Mouse (Mus musculus) limb, embryonic 13.5 days (tissue): ENCODE measurements around the gene Epp13. TPM values are rescaled to one million over a fixed set of nuclear protein-coding genes. Genes with fewer than 3 reads are reported as not detected.
"Not testable (repeated sequence)": the region's sequence is repeated elsewhere in the genome, so short reads cannot be mapped to it uniquely, and the experiment has no call there.

Source experiments
- ATAC-seq: fragments of 200-750 bp; cut with Nextera tagmentation; 2 replicates; pipeline ENCODE4 v1.8.0; 2017; ENCODE audit warnings: low read depth, moderate number of reproducible peaks, moderate TSS enrichment; ENCODE audit not compliant: low FRiP score
- H3K27ac ChIP-seq: fragments of 300-500 bp; sonication (generic); 2 replicates; pipeline ENCODE4 v1.5.1; 2015; ENCODE audit warnings: inconsistent platforms, mild to moderate bottlenecking, moderate library complexity
- H3K27me3 ChIP-seq: fragments of 300-500 bp; sonication (generic); 2 replicates; pipeline ENCODE4 v1.6.1; 2015; ENCODE audit warnings: mild to moderate bottlenecking, inconsistent platforms
- H3K36me3 ChIP-seq: fragments of 300-500 bp; sonication (generic); 2 replicates; pipeline ENCODE4 v1.6.1; 2015; ENCODE audit warnings: inconsistent platforms, mild to moderate bottlenecking, moderate library complexity
- H3K4me1 ChIP-seq: fragments of 300-500 bp; sonication (generic); 2 replicates; pipeline ENCODE4 v1.6.1; 2015; ENCODE audit warnings: inconsistent platforms
- H3K4me2 ChIP-seq: fragments of 300-500 bp; sonication (generic); replicated peaks from 2 replicates; pipeline ENCODE4 v1.6.1; 2015; ENCODE audit warnings: inconsistent platforms, mild to moderate bottlenecking, moderate library complexity
- H3K4me3 ChIP-seq: fragments of 300-500 bp; sonication (generic); 2 replicates; pipeline ENCODE4 v1.5.1; 2015; ENCODE audit warnings: moderate library complexity, mild to moderate bottlenecking, inconsistent platforms
- H3K9ac ChIP-seq: fragments of 300-500 bp; sonication (generic); 2 replicates; pipeline ENCODE4 v1.6.1; 2015; ENCODE audit warnings: mild to moderate bottlenecking, inconsistent platforms
- H3K9me3 ChIP-seq: fragments of 300-500 bp; sonication (generic); 2 replicates; pipeline ENCODE4 v1.6.1; 2016; ENCODE audit warnings: inconsistent platforms
- WGBS: fragments of 180-500 bp; shearing (Covaris S2); methylation state at CpG from one replicate; pipeline ENCODE4 v1.1.7; 2015; 5-methylcytosine and 5-hydroxymethylcytosine counted together
- polyA plus RNA-seq: library from polyadenylated mRNA; unstranded; fragments of >200 nt; fragmentation: Nextera tagmentation; extraction: Ambion mirVana; gene quantifications from 2 replicates; pipeline ENCODE4 v1.2.1, GENCODE M21; 2015

The Epp13 gene
- polyA plus RNA-seq, 1 experiment from 2014 or later: not detected

DNA sequence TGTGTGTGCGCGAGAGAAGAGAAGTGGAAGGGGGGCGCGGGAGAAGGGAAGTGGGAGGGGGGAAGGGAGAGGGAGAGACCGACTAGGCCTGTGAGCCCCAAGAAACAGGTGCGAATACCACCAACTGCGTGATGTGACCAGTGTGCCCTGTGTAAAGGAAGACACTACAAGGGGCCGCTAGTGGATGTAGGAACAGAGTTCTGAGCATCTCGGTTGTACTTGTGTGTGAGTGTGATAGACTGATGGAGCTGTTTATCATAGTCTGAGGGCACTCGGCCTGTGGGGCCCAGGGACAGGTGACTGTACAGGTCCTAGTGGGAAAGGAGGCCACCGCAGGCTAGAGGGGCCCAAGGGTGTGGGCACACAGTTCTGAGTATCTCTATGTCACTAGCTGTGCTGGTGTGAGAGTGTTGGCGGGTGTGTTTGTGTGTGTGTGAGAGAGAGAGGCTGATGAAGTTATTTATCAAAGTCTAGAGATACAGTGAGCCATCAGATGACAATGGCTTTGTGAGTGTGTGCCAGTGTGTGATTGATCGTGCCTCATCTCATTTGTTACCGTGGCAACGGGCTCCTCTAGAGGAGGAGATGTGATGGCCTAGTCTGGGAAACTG lies 34.5 kb downstream of the Epp13 start:
- peak overlapping the region; percentile 55 for H3K4me3 ChIP-seq
- peaks cover 9% of the 10 kb centered on the region for H3K36me3 ChIP-seq
- H3K9ac ChIP-seq: peak overlapping the region; percentile 65
- no peaks in the 10 kb centered on the region for H3K27me3 ChIP-seq
- H3K9me3 ChIP-seq: no peaks in the 10 kb centered on the region
- no peak overlapping the region; the same call in 1 of the 2 replicates for H3K27ac ChIP-seq
- ATAC-seq: 0 out of 2 replicates have a peak, but pooled peaks have one; percentile 0
- peaks cover 17% of the 10 kb centered on the region for H3K4me1 ChIP-seq
- WGBS: 31% methylated on average over 15 of the region's 15 CpGs
- H3K4me2 ChIP-seq: peak overlapping the region; percentile 76

DNA sequence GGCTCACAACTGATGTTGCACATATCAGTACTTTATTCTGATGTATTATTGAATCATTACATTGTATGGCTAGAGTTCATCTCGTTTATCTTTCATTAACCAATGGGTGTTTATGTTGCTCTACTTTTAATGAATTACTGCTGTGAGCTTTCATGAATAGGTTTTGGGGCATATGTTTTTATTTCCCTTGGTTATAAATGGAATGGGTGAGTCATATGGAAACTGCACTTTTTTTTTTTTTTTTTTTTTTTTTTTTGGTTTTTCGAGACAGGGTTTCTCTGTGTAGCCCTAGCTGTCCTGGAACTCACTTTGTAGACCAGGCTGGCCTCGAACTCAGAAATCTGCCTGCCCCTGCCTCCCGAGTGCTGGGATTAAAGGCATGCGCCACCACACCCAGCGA lies 38.6 kb downstream of the Epp13 start:
- Histone ChIP-seq H3K36me3 (peaks cover 37% of the 10 kb centered on the region), H3K4me1 (peaks cover 12% of the 10 kb centered on the region)
- H3K9ac ChIP-seq, H3K9me3 ChIP-seq, H3K4me3 ChIP-seq, H3K27me3 ChIP-seq, H3K27ac ChIP-seq, ATAC-seq, H3K4me2 ChIP-seq: not testable (repeated sequence)
- 85% methylated on average over 5 of the region's 6 CpGs for WGBS

DNA sequence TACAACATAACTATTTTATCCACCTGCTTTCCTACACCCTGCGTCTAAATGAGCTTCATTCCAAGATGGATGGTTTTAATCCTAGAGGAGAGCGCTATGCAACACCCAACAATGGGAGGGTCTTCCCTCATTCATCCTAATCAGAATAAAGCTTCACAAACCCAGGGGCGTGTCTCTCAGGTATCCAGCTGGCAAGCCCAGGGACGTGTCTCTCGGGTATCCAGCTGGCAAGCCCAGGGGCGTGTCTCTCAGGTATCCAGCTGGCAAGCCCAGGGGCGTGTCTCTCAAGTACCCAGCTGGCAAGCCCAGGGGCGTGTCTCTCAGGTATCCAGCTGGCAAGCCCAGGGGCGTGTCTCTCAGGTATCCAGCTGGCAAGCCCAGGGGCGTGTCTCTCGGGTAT lies 48.3 kb downstream of the Epp13 start:
- not testable (repeated sequence) for ATAC-seq, H3K4me3 ChIP-seq, H3K27ac ChIP-seq, H3K9ac ChIP-seq, H3K27me3 ChIP-seq, H3K9me3 ChIP-seq, H3K4me2 ChIP-seq, H3K4me1 ChIP-seq
- WGBS: 72% methylated on average over 11 of the region's 11 CpGs
- H3K36me3 ChIP-seq: peaks cover 61% of the 10 kb centered on the region

DNA sequence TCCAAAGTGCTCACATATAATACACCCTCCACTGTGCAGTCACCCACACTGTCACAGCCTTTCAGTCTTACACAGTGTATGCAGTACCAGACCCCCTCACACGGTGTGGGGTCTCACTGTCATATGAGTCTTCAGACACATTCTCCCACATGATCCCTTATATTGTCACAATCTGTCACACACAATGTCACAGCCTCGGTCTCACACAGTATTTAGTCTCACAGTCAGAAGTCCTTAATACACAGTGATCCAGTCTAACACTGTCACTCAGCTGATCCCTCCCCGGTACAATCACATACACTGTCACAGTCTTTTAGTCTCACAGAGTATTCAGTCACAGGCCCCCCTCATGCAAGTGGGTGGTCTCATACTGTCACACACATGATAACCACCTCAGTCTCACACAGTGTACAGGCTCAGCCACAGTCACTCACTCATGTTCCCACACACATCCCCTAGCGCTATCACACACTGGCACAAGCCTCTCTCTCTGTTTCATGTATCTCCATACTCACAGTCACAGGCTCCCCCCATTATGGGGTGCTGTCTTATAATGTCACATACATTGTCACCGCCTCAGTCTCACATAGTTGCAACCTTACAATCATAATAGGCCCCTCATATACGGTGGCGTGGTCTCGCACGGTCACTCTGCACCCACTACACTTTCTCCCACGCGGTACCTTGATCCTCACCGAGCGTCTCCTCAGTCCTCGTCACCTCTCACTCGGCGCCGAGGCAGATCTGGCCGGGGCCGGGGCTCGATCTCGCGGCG lies 78.1 kb downstream of the Epp13 start:
- Histone ChIP-seq H3K4me2 (peak overlapping the region; percentile 75), H3K27me3 (no peaks in the 10 kb centered on the region), H3K36me3 (peaks cover 21% of the 10 kb centered on the region), H3K4me3 (peak overlapping the region; percentile 62), H3K27ac (peak overlapping the region; percentile 84; the same call in 1 of the 2 replicates), H3K4me1 (peaks cover 12% of the 10 kb centered on the region), H3K9ac (peak overlapping the region; percentile 84), H3K9me3 (0 out of 2 replicates have a peak, but pooled peaks cover 4% of the 10 kb centered on the region)
- peak; percentile 75 for ATAC-seq
- WGBS: 18% methylated on average over 23 of the region's 23 CpGs

DNA sequence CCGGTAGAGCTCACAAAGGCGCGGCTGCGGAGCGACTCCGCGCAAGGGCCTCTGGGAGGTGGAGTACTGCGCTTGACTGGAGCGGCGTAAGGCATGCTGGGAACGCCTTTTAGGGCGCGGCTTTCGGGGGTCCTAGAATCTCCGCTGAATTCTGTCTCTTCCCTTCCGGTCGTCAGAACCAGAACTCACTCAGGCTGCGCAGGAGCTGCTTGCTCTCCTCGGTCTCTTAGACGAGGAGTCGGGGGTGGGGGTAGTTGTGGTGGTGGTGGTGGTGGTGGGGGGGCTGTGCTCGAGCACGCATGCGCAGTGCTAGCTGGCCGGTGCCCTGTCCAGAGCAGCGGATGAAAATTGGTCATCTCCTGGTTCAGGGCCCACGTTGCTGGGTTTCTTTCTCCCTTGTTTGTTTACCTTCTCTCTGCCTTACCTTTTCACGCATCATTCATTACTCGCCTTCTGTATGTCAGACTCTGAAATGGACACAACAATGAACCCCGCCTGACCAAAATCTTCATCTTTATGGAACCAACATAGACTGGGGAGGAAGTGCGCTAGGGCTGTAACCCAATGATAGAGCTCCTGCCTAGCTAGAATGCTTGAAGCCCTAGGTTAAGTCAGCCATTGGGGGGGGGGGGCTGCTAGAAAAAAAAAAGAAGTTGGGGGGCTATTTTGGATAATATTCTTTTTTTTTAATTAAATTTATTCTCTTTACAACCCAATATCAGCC lies 78.9 kb downstream of the Epp13 start, which contains the start of gene Zfp583:
Gene Zfp583, minus strand, starts transcription at position 53 of the 724 bp plus-strand sequence.
- H3K27ac ChIP-seq: peak within 1 kb of the TSS; percentile 84; the same call in 1 of the 2 replicates
- WGBS: 5% methylated on average over 31 of the region's 31 CpGs
- peak within 1 kb of the TSS; percentile 84 for H3K9ac ChIP-seq
- H3K27me3 ChIP-seq: no peaks in the 10 kb centered on the region
- peak; percentile 96 for ATAC-seq
- H3K4me1 ChIP-seq: peaks cover 12% of the 10 kb centered on the region
- peak within 1 kb of the TSS; percentile 75 for H3K4me2 ChIP-seq
- peak within 1 kb of the TSS; percentile 62 for H3K4me3 ChIP-seq
- H3K9me3 ChIP-seq: 0 out of 2 replicates have a peak, but pooled peaks cover 4% of the 10 kb centered on the region
- peaks cover 15% of the 10 kb centered on the region for H3K36me3 ChIP-seq

Other genes with a start within 250 kb of the Epp13 start
- not detected in 2 replicates for gene Vmn1r65, start 241.7 kb upstream of the Epp13 start, polyA plus RNA-seq
- not detected in 2 replicates for gene Nlrp4c, start 207.5 kb upstream of the Epp13 start, polyA plus RNA-seq
- gene Zfp787, start 96.7 kb upstream of the Epp13 start, polyA plus RNA-seq: 24.2 and 24.4 TPM in 2 replicates
- gene Zfp444, start 80.5 kb upstream of the Epp13 start, polyA plus RNA-seq: 74.0 and 75.9 TPM in 2 replicates
- not detected in 2 replicates for gene Galp, start 55.6 kb upstream of the Epp13 start, polyA plus RNA-seq
- not detected in 2 replicates for gene Zscan5b, start 30.4 kb upstream of the Epp13 start, polyA plus RNA-seq
- gene Zfp667, start 33.9 kb downstream of the Epp13 start, polyA plus RNA-seq: 10.0 and 11.9 TPM in 2 replicates
- gene Zfp583, start 78.6 kb downstream of the Epp13 start, polyA plus RNA-seq: 9.3 and 9.6 TPM in 2 replicates
- gene Gm3854, start 91.0 kb downstream of the Epp13 start, polyA plus RNA-seq: 3.2 and 3.3 TPM in 2 replicates
- 2.7 and 3.7 TPM in 2 replicates for gene Zfp78, start 110.6 kb downstream of the Epp13 start, polyA plus RNA-seq
- gene Zfp28, start 130.6 kb downstream of the Epp13 start, polyA plus RNA-seq: 11.8 and 12.5 TPM in 2 replicates
- 0.41 TPM in 1 of 2 replicates, not detected in the other for gene Smim17, start 146.0 kb downstream of the Epp13 start, polyA plus RNA-seq
- not detected in 2 replicates for gene Gm20715, start 157.6 kb downstream of the Epp13 start, polyA plus RNA-seq
- not detected in 2 replicates for gene Olfr1344, start 186.0 kb downstream of the Epp13 start, polyA plus RNA-seq
- gene Olfr1336, start 203.5 kb downstream of the Epp13 start, polyA plus RNA-seq: not detected in 2 replicates
- not detected in 2 replicates for gene Olfr1346, start 214.4 kb downstream of the Epp13 start, polyA plus RNA-seq
- gene Olfr5, start 234.2 kb downstream of the Epp13 start, polyA plus RNA-seq: not detected in 2 replicates
- gene Olfr1347, start 247.0 kb downstream of the Epp13 start, polyA plus RNA-seq: not detected in 2 replicates